Mouse (Mus musculus): Measurements from ENCODE around the gene Rchy1.

DNA sequence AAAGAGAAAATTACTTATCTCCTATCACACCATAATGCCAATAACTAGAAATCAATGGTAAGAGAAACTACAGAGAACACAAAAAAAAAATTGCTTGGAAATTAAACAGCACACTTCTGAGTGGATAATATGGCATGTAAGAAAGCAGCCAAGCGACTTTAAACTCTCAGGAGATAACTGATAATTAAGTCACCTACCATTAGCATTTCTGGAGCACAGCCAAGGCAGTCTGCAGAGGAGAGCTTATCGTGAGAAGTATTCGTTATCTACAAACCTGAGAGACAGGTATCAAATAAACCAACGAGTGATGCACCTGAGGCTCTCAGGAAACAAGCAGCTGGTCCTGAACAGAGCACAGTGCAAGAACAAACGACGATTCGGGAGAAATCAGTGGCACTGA is 48.9 kb upstream of the Rchy1 start:
- TF ChIP-seq CTCF (IDR thresholded peaks at IDR 0.05; ENCODE audit: extremely low read depth, insufficient read length, insufficient replicate concordance, low read depth, low read length) (no peak), POLR2A (IDR thresholded peaks at IDR 0.05; ENCODE audit: low read depth, low read length) (no peak)
